Mouse (Mus musculus) heart, postnatal 0 days (tissue): Measurements from ENCODE around the gene Dnajb14.

ENCODE experiments used
- CTCF ChIP-seq: IDR thresholded peaks from 2 replicates; pipeline ENCODE4 v1.5.1; 2016; ENCODE audit warnings: antibody characterized with exemption, control low read depth, low read depth
- EP300 ChIP-seq: IDR thresholded peaks from 2 replicates; pipeline ENCODE4 v1.6.1; 2016; ENCODE audit warnings: antibody characterized with exemption, low read depth

- no peak for TF ChIP-seq CTCF
- TF ChIP-seq EP300 = no peak
Measured at GRCm38 (mm10) chr3:137952914-137953880, 85.7 kb downstream of the Dnajb14 start.
